10 mouse cellular contexts compared by ENCODE assay signal in genomic region chrX:20931364-20931763, GRCm38 (mm10). TPM values are rescaled to one million over a fixed set of nuclear protein-coding genes. Genes with fewer than 3 reads are reported as not detected.
A peak's percentile ranks its signal among the peaks of the same experiment; 100 is the strongest.
DNase-seq lines count a peak whose midpoint lies in the region; ATAC-seq and TF ChIP-seq lines count a peak whose summit lies in the region.
"Had no signal": no experiment of that assay in that cellular context is flagged by ENCODE, and none has a peak within 500 bp of the region (broad histone marks: within the 10 kb centered on the region; RNA-seq: fewer than 3 reads in every experiment).

TSS of gene Cfp (minus strand) at chrX:20931555.

- H3K4me2 ChIP-seq in intestine, embryonic 15.5 days (replicated peaks): no peak within 1 kb of the TSS

- H3K4me3 ChIP-seq in gastrocnemius, adult 2 months: peak within 1 kb of the TSS; percentile 30
- no peak within 1 kb of the TSS for H3K4me3 ChIP-seq in intestine, embryonic 15.5 days (replicated peaks)
- H3K4me3 ChIP-seq: heart, embryonic 10.5 days had no signal

- no peaks in the 10 kb centered on the region for H3K27me3 ChIP-seq in intestine, embryonic 15.5 days (replicated peaks)

- no peak within 1 kb of the TSS for H3K27ac ChIP-seq in gastrocnemius, adult 2 months
- H3K27ac ChIP-seq in intestine, embryonic 15.5 days: no peak within 1 kb of the TSS
- H3K27ac ChIP-seq: heart, embryonic 10.5 days had no signal

- 0 out of 2 replicates have a peak, but pooled peaks cover 3% of the 10 kb centered on the region for H3K36me3 ChIP-seq in intestine, embryonic 15.5 days

- intact Hi-C loops in gastrocnemius, adult 2 months (cut with DNase I): no loop called here

- H3K9me3 ChIP-seq in intestine, embryonic 15.5 days: no peaks in the 10 kb centered on the region
- H3K9me3 ChIP-seq: heart, embryonic 10.5 days had no signal

- TF ChIP-seq CTCF in gastrocnemius, adult 2 months (IDR thresholded peaks at IDR 0.05): no peak

- no peak within 1 kb of the TSS for H3K9ac ChIP-seq in intestine, embryonic 15.5 days

- H3K4me1 ChIP-seq in intestine, embryonic 15.5 days (replicated peaks): no peaks in the 10 kb centered on the region
- H3K4me1 ChIP-seq: heart, embryonic 10.5 days had no signal

- DNase-seq in gastrocnemius, adult 2 months: no peak
- no peak for DNase-seq in gastrocnemius, adult 18-20 months (ENCODE audit: low spot score)
- DNase-seq in spleen, postnatal 36 days (ENCODE audit: low spot score in 2 of 2): peak; percentile 24 to 44
- DNase-seq in spleen, adult 18-20 months: no peak
- no peak for DNase-seq in layer of hippocampus, postnatal 25 days (ENCODE audit: extremely low spot score in 1 of 2, low spot score in 1 of 2)
- DNase-seq: kidney, adult 8-10 months had no signal

- ATAC-seq in neutrophil, adult 5-6 weeks (ENCODE audit: extremely low read depth, insufficient number of reproducible peaks, low FRiP score, poor library complexity, severe bottlenecking): peak; percentile 84
- no peak for ATAC-seq in intestine, embryonic 15.5 days
- ATAC-seq in activated CD4-positive, CD25-positive, alpha-beta regulatory T cell, adult 4 months: no peak

- WGBS in intestine, embryonic 15.5 days: 67% methylated on average over 1 of the region's 1 CpGs

RNA-seq across cellular contexts. Expression of gene Cfp, which starts in this region (rescaled TPM):
- total RNA-seq in gastrocnemius, adult 2 months (2021): 1 to 10 TPM; 3.1 to 4.8 TPM
- 1 to 10 TPM; 3.0 to 3.7 TPM for total RNA-seq in gastrocnemius, adult 18-20 months (2021)
- 10 to 100 TPM; 12.4 to 17.5 TPM for total RNA-seq in layer of hippocampus, postnatal 25 days (2021)
- 64.4 and 66.2 TPM in 2 replicates for total RNA-seq in neutrophil, adult 5-6 weeks (2017)
- 5.2 and 7.5 TPM in 2 replicates for polyA plus RNA-seq in intestine, embryonic 15.5 days (2015; fragmentation: Nextera tagmentation; extraction: Ambion mirVana)
- polyA plus RNA-seq in activated CD4-positive, CD25-positive, alpha-beta regulatory T cell, adult 4 months (2017; shearing (Covaris generic)): 1 to 10 TPM; 2.4 to 5.2 TPM

Comparison
In these comparisons a context has a peak if more than half of its experiments do, and no peak if none do; other contexts are left out.
1. DNase-seq: peak in spleen, postnatal 36 days (2 of 2); none in gastrocnemius, adult 2 months (single experiment), gastrocnemius, adult 18-20 months (single experiment), spleen, adult 18-20 months (0 of 2) and layer of hippocampus, postnatal 25 days (0 of 2).